Mouse (Mus musculus): ENCODE data around the gene Gm527. TPM values are rescaled to one million over a fixed set of nuclear protein-coding genes. Genes with fewer than 3 reads are reported as not detected.

Gene Gm527
- polyA plus RNA-seq, 1 experiment from 2014 or later, result 1.0 TPM

DNA sequence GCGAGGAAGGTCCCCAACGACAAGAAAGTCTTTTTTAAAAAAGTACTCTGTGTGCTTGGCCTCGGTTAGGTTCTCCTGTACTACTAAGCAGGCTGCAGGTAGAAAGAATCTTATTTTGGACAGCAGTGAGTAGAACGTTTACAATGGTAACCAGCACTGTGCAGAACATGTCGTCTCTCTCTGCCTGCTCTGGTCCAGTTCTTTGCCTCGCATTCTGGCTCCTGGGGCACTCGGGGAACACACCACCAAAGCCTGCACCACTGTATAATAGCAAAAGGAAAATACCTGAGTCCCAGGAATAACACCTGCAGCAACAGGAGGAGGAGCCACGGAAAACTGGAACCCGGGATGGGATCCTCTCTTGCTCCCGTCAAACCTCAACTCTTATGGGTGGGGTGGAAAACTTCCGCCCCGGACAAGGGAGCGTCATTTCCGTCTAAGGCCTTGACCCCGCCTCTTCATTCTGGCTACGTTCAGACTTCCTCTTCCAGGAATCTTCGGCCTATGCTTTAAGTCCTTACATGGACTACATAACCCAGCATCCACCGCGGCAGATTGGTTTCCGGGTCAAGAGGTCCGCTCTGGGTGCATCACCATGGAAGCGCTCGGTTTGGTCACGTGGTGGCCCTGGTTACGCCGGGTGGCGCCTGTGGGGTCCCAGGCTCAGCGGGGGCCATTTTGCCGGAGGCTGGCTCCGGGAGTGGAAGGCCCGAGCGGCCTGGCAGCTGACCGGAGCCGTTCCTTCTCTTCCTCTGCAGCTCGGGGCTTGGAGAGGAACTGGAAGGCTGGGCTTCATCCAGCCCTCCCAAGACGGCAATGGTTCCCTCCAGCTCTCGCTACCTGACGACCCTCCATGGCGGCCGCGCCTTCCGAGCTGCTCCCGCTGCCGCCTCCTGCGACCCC is 47.7 kb downstream of the Gm527 start, which contains the start of the genes Klhl28 and Togaram1:
Gene Klhl28 (minus strand): TSS at position 411 of the 903 bp plus-strand sequence.
Gene Togaram1 (plus strand): TSS at position 681 of the 903 bp plus-strand sequence.
- under 1% methylated on average over 39 of the region's 45 CpGs for WGBS
- Histone ChIP-seq H3K27me3 (ENCODE audit: control insufficient read depth, insufficient read depth, low read depth, low read length) (no peaks in the 10 kb centered on the region), H3K9me3 (ENCODE audit: control insufficient read depth, low read length) (no peaks in the 10 kb centered on the region), H3K27ac (ENCODE audit: low read length) (peak within 1 kb of the TSS; percentile 87), H3K4me2 (ENCODE audit: low read depth, low read length) (peak within 1 kb of the TSS; percentile 93), H3K36me3 (ENCODE audit: control insufficient read depth, insufficient read depth, low read length) (no peaks in the 10 kb centered on the region), H3K9ac (ENCODE audit: low read length) (peak within 1 kb of the TSS; percentile 95), H3K4me3 (ENCODE audit: low read length) (peak within 1 kb of the TSS; percentile 98), H3K4me1 (replicated peaks; ENCODE audit: control insufficient read depth, insufficient read depth, low read length) (peaks cover 7% of the 10 kb centered on the region)
- peak; percentile 99 for ATAC-seq (ENCODE audit: low read depth)

DNA sequence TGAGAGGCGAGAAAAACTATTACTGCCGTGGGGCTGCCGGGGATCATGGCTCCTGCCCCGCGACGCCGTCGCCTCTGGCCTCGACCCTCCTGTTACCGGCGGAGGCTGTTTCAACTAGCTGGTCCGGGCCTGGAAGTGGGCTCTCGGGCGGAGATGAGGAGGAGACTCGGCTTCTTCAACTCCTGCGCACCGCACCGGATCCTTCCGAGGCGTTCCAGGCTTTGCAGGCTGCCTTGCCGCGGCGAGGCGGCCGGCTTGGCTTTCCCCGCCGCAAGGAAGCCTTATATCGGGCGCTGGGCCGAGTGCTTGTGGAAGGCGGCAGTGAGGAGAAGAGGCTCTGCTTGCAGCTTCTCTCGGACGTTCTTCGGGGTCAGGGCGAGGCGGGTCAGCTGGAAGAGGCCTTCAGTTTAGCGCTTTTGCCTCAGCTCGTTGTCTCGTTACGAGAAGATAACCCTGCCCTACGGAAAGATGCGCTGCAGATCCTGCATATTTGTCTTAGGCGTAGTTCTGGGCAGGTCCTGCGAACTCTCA is 48.5 kb downstream of the Gm527 start:
- peak overlapping the region; percentile 84 for H3K4me2 ChIP-seq (ENCODE audit: low read depth, low read length)
- peak overlapping the region; percentile 98 for H3K4me3 ChIP-seq (ENCODE audit: low read length)
- no peaks in the 10 kb centered on the region for H3K36me3 ChIP-seq (ENCODE audit: control insufficient read depth, insufficient read depth, low read length)
- H3K4me1 ChIP-seq (replicated peaks; ENCODE audit: control insufficient read depth, insufficient read depth, low read length), result peaks cover 13% of the 10 kb centered on the region
- H3K9ac ChIP-seq (ENCODE audit: low read length), result peak overlapping the region; percentile 95
- no peaks in the 10 kb centered on the region for H3K27me3 ChIP-seq (ENCODE audit: control insufficient read depth, insufficient read depth, low read depth, low read length)
- H3K9me3 ChIP-seq (ENCODE audit: control insufficient read depth, low read length), result no peaks in the 10 kb centered on the region
- under 1% methylated on average over 38 of the region's 44 CpGs for WGBS
- ATAC-seq (ENCODE audit: low read depth), result no peak; the same call in 1 of the 2 replicates
- H3K27ac ChIP-seq (ENCODE audit: low read length), result peak overlapping the region; percentile 87

DNA sequence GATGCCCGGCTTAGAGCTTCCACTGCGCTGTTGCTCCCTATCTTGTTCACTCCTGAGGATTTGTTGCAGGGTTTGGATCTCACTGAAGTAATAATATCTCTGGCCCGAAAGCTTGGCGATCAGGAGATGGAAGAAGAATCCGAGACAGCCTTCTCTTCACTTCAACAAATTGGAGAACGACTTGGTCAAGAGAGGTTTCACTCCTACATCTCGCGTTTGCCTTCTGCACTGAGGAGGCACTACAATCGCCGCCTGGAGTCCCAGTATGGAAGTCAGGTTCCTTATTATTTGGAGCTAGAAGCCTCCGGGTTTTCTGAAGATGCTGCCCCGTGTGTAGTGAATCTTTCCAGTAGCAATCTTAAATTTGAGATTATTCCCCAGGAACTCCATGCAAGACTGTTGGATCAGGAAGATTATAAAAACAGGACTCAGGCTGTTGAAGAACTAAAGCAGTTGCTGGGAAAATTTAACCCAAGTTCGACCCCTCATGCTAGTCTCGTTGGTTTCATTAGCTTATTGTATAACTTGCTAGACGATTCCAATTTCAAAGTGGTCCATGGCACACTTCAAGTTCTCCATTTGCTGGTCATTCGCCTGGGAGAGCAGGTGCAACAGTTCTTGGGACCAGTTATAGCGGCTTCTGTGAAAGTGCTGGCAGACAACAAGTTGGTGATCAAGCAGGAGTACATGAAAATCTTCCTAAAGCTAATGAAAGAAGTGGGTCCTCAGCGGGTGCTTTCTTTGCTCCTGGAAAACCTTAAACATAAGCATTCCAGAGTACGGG is 49.1 kb downstream of the Gm527 start:
- H3K9ac ChIP-seq (ENCODE audit: low read length), result peak overlapping the region; percentile 95
- no peak for ATAC-seq (ENCODE audit: low read depth)

GRCm38 (mm10) chr12:64967470-64967869 is 49.8 kb downstream of the Gm527 start:
- no peak for ATAC-seq (ENCODE audit: low read depth)
- Histone ChIP-seq H3K4me1 (replicated peaks; ENCODE audit: control insufficient read depth, insufficient read depth, low read length) (peaks cover 15% of the 10 kb centered on the region), H3K9me3 (ENCODE audit: control insufficient read depth, low read length) (no peaks in the 10 kb centered on the region), H3K27me3 (ENCODE audit: control insufficient read depth, insufficient read depth, low read depth, low read length) (no peaks in the 10 kb centered on the region), H3K9ac (ENCODE audit: low read length) (peak overlapping the region; percentile 95), H3K36me3 (ENCODE audit: control insufficient read depth, insufficient read depth, low read length) (no peaks in the 10 kb centered on the region), H3K4me2 (ENCODE audit: low read depth, low read length) (peak overlapping the region; percentile 84), H3K27ac (ENCODE audit: low read length) (no peak overlapping the region), H3K4me3 (ENCODE audit: low read length) (peak overlapping the region; percentile 98)
- under 1% methylated on average over 9 of the region's 9 CpGs for WGBS

More for the DNA sequence above, 49.1 kb downstream of the Gm527 start:
- H3K27me3 ChIP-seq (ENCODE audit: control insufficient read depth, insufficient read depth, low read depth, low read length), result no peaks in the 10 kb centered on the region
- H3K36me3 ChIP-seq (ENCODE audit: control insufficient read depth, insufficient read depth, low read length), result no peaks in the 10 kb centered on the region
- peak overlapping the region; percentile 84 for H3K4me2 ChIP-seq (ENCODE audit: low read depth, low read length)
- H3K27ac ChIP-seq (ENCODE audit: low read length), result peak overlapping the region; percentile 29; the same call in 1 of the 2 replicates
- H3K4me1 ChIP-seq (replicated peaks; ENCODE audit: control insufficient read depth, insufficient read depth, low read length), result peaks cover 13% of the 10 kb centered on the region
- WGBS, result 2% methylated on average over 19 of the region's 19 CpGs
- no peaks in the 10 kb centered on the region for H3K9me3 ChIP-seq (ENCODE audit: control insufficient read depth, low read length)
- peak overlapping the region; percentile 98 for H3K4me3 ChIP-seq (ENCODE audit: low read length)

GRCm38 (mm10) chr12:64968067-64968466 is 50.4 kb downstream of the Gm527 start:
- Histone ChIP-seq H3K4me2 (ENCODE audit: low read depth, low read length) (peak overlapping the region; percentile 84), H3K9ac (ENCODE audit: low read length) (peak overlapping the region; percentile 95), H3K36me3 (ENCODE audit: control insufficient read depth, insufficient read depth, low read length) (no peaks in the 10 kb centered on the region), H3K27ac (ENCODE audit: low read length) (no peak overlapping the region), H3K4me3 (ENCODE audit: low read length) (peak overlapping the region; percentile 98), H3K27me3 (ENCODE audit: control insufficient read depth, insufficient read depth, low read depth, low read length) (no peaks in the 10 kb centered on the region), H3K4me1 (replicated peaks; ENCODE audit: control insufficient read depth, insufficient read depth, low read length) (peaks cover 15% of the 10 kb centered on the region), H3K9me3 (ENCODE audit: control insufficient read depth, low read length) (no peaks in the 10 kb centered on the region)
- WGBS, result 4% methylated on average over 2 of the region's 2 CpGs
- no peak for ATAC-seq (ENCODE audit: low read depth)

DNA sequence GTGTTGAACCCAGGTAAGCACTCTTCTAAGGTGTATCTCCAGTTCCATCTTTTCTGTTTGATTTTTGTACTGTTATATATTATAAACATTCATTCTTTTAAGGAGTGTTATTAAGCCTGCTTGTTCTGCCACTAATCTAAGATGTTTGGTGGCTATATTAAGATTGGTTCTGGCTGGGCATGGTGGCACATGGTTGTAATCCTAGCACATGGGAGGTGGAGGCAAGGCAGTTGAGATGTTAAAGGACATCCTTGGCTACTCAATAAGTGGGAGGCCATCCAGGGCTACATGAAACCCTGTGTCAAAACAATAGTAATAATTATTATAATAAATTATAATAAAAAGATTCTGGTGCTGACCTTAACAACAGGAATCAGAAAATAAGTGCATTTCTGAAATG is 53.7 kb downstream of the Gm527 start:
- Histone ChIP-seq H3K9me3 (ENCODE audit: control insufficient read depth, low read length) (no peaks in the 10 kb centered on the region), H3K4me2 (ENCODE audit: low read depth, low read length) (no peak overlapping the region), H3K4me1 (replicated peaks; ENCODE audit: control insufficient read depth, insufficient read depth, low read length) (peaks cover 13% of the 10 kb centered on the region; the same call in 1 of the 2 replicates), H3K4me3 (ENCODE audit: low read length) (no peak overlapping the region), H3K27me3 (ENCODE audit: control insufficient read depth, insufficient read depth, low read depth, low read length) (no peaks in the 10 kb centered on the region), H3K36me3 (ENCODE audit: control insufficient read depth, insufficient read depth, low read length) (no peaks in the 10 kb centered on the region), H3K9ac (ENCODE audit: low read length) (no peak overlapping the region), H3K27ac (ENCODE audit: low read length) (no peak overlapping the region)
- no peak for ATAC-seq (ENCODE audit: low read depth)

GRCm38 (mm10) chr12:64972063-64972462 is 54.4 kb downstream of the Gm527 start:
- no peak overlapping the region for H3K9ac ChIP-seq (ENCODE audit: low read length)
- peaks cover 13% of the 10 kb centered on the region; the same call in 1 of the 2 replicates for H3K4me1 ChIP-seq (replicated peaks; ENCODE audit: control insufficient read depth, insufficient read depth, low read length)
- H3K27me3 ChIP-seq (ENCODE audit: control insufficient read depth, insufficient read depth, low read depth, low read length), result no peaks in the 10 kb centered on the region
- H3K9me3 ChIP-seq (ENCODE audit: control insufficient read depth, low read length), result no peaks in the 10 kb centered on the region
- H3K27ac ChIP-seq (ENCODE audit: low read length), result no peak overlapping the region
- no peak overlapping the region for H3K4me2 ChIP-seq (ENCODE audit: low read depth, low read length)
- ATAC-seq (ENCODE audit: low read depth), result no peak
- 0 out of 2 replicates have a peak, but pooled peaks cover 2% of the 10 kb centered on the region for H3K36me3 ChIP-seq (ENCODE audit: control insufficient read depth, insufficient read depth, low read length)
- no peak overlapping the region for H3K4me3 ChIP-seq (ENCODE audit: low read length)
- WGBS, result 60% methylated on average over 6 of the region's 6 CpGs

Measured in lung, embryonic 16.5 days (tissue).